Mouse (Mus musculus) midbrain, embryonic 10.5 days (tissue): Measurements from ENCODE around the gene Cyp2d34. TPM values are rescaled to one million over a fixed set of nuclear protein-coding genes. Genes with fewer than 3 reads are reported as not detected.
A peak's percentile ranks its signal among the peaks of the same experiment; 100 is the strongest.

Experiments used
- DNase-seq: peaks from one replicate; pipeline ENCODE4 v3.0.0-alpha.2; 2017; ENCODE audit warnings: low spot score
- H3K27ac ChIP-seq: fragments of 300-500 bp; sonication (generic); replicated peaks from 2 replicates; pipeline ENCODE4 v1.5.1; 2016; ENCODE audit warnings: mild to moderate bottlenecking
- H3K27me3 ChIP-seq: fragments of 300-500 bp; sonication (generic); 2 replicates; pipeline ENCODE4 v1.6.1; 2016; ENCODE audit warnings: low read depth, mild to moderate bottlenecking; ENCODE audit not compliant: poor library complexity, severe bottlenecking
- H3K36me3 ChIP-seq: fragments of 300-500 bp; sonication (generic); 2 replicates; pipeline ENCODE4 v1.6.1; 2016; ENCODE audit warnings: mild to moderate bottlenecking, moderate library complexity
- H3K4me1 ChIP-seq: fragments of 300-500 bp; sonication (generic); 2 replicates; pipeline ENCODE4 v1.6.1; 2016
- H3K4me3 ChIP-seq: fragments of 300-500 bp; sonication (generic); 2 replicates; pipeline ENCODE4 v1.5.1; 2016; ENCODE audit warnings: mild to moderate bottlenecking, moderate library complexity
- H3K9me3 ChIP-seq: fragments of 300-500 bp; sonication (generic); replicated peaks from 2 replicates; pipeline ENCODE4 v1.6.1; 2016; ENCODE audit warnings: mild to moderate bottlenecking
- WGBS: fragments of 180-500 bp; shearing (Covaris S2); methylation state at CpG from one replicate; pipeline ENCODE4 v1.1.7; 2016; 5-methylcytosine and 5-hydroxymethylcytosine counted together
- polyA plus RNA-seq: library from polyadenylated mRNA; unstranded; fragments of >200 nt; fragmentation: Nextera tagmentation; extraction: Ambion mirVana; gene quantifications from 2 replicates; pipeline ENCODE4 v1.2.1, GENCODE M21; 2016

Gene Cyp2d34
- polyA plus RNA-seq = not detected in 2 replicates

GRCm38 (mm10) chr15:82620531-82621202 is at the start of gene Cyp2d34:
Gene Cyp2d34 (minus strand): TSS chr15:82620946.
- Histone ChIP-seq H3K36me3 (no peaks in the 10 kb centered on the region), H3K4me1 (no peaks in the 10 kb centered on the region), H3K27me3 (no peaks in the 10 kb centered on the region), H3K9me3 (peaks cover 3% of the 10 kb centered on the region; the same call in 1 of the 2 replicates), H3K27ac (no peak within 1 kb of the TSS), H3K4me3 (no peak within 1 kb of the TSS)
- DNase-seq = no peak
- WGBS = 90% methylated on average over 7 of the region's 7 CpGs

GRCm38 (mm10) chr15:82656346-82656745 is 35.6 kb upstream of the Cyp2d34 start:
- WGBS = 76% methylated on average over 2 of the region's 2 CpGs
- H3K4me3 ChIP-seq = no peak overlapping the region

GRCm38 (mm10) chr15:82644371-82644770 is 23.6 kb upstream of the Cyp2d34 start:
- Histone ChIP-seq H3K27ac (no peak overlapping the region), H3K9me3 (no peaks in the 10 kb centered on the region), H3K4me1 (no peaks in the 10 kb centered on the region), H3K36me3 (no peaks in the 10 kb centered on the region), H3K4me3 (no peak overlapping the region), H3K27me3 (no peaks in the 10 kb centered on the region)
- no peak for DNase-seq
- WGBS = 83% methylated on average over 3 of the region's 3 CpGs

More at GRCm38 (mm10) chr15:82656346-82656745, 35.6 kb upstream of the Cyp2d34 start:
- no peaks in the 10 kb centered on the region for H3K9me3 ChIP-seq
- DNase-seq = no peak
- H3K27me3 ChIP-seq = no peaks in the 10 kb centered on the region
- H3K27ac ChIP-seq = no peak overlapping the region
- no peaks in the 10 kb centered on the region for H3K4me1 ChIP-seq
- no peaks in the 10 kb centered on the region for H3K36me3 ChIP-seq

GRCm38 (mm10) chr15:82643771-82644170 is 23.0 kb upstream of the Cyp2d34 start:
- 90% methylated on average over 5 of the region's 5 CpGs for WGBS

GRCm38 (mm10) chr15:82642771-82643170 is 22.0 kb upstream of the Cyp2d34 start:
- H3K4me1 ChIP-seq = no peaks in the 10 kb centered on the region
- WGBS = 85% methylated on average over 3 of the region's 3 CpGs
- no peaks in the 10 kb centered on the region for H3K9me3 ChIP-seq
- H3K27me3 ChIP-seq = no peaks in the 10 kb centered on the region
- H3K4me3 ChIP-seq = no peak overlapping the region
- no peak overlapping the region for H3K27ac ChIP-seq
- no peak for DNase-seq
- no peaks in the 10 kb centered on the region for H3K36me3 ChIP-seq

More at GRCm38 (mm10) chr15:82643771-82644170, 23.0 kb upstream of the Cyp2d34 start:
- H3K27ac ChIP-seq = no peak overlapping the region
- H3K27me3 ChIP-seq = no peaks in the 10 kb centered on the region
- H3K9me3 ChIP-seq = no peaks in the 10 kb centered on the region
- DNase-seq = no peak
- H3K36me3 ChIP-seq = no peaks in the 10 kb centered on the region
- H3K4me1 ChIP-seq = no peaks in the 10 kb centered on the region
- no peak overlapping the region for H3K4me3 ChIP-seq

GRCm38 (mm10) chr15:82641921-82642320 is 21.2 kb upstream of the Cyp2d34 start:
- 82% methylated on average over 2 of the region's 2 CpGs for WGBS
- no peak for DNase-seq
- no peaks in the 10 kb centered on the region for H3K27me3 ChIP-seq
- no peak overlapping the region for H3K27ac ChIP-seq
- no peaks in the 10 kb centered on the region for H3K9me3 ChIP-seq
- H3K4me1 ChIP-seq = peaks cover 4% of the 10 kb centered on the region
- H3K4me3 ChIP-seq = no peak overlapping the region
- no peaks in the 10 kb centered on the region for H3K36me3 ChIP-seq

- Histone ChIP-seq H3K9me3 (no peaks in the 10 kb centered on the region), H3K4me3 (no peak overlapping the region), H3K4me1 (peaks cover 9% of the 10 kb centered on the region), H3K27ac (no peak overlapping the region), H3K36me3 (no peaks in the 10 kb centered on the region), H3K27me3 (no peaks in the 10 kb centered on the region)
- no peak for DNase-seq
- 81% methylated on average over 5 of the region's 5 CpGs for WGBS
Measured at GRCm38 (mm10) chr15:82641390-82641789, 20.6 kb upstream of the Cyp2d34 start.

GRCm38 (mm10) chr15:82640201-82640600 is 19.5 kb upstream of the Cyp2d34 start:
- DNase-seq = no peak
- H3K4me3 ChIP-seq = no peak overlapping the region
- 92% methylated on average over 7 of the region's 7 CpGs for WGBS
- no peaks in the 10 kb centered on the region for H3K9me3 ChIP-seq
- H3K36me3 ChIP-seq = no peaks in the 10 kb centered on the region
- H3K4me1 ChIP-seq = peaks cover 10% of the 10 kb centered on the region
- no peaks in the 10 kb centered on the region for H3K27me3 ChIP-seq
- no peak overlapping the region for H3K27ac ChIP-seq

GRCm38 (mm10) chr15:82637130-82638075 is 16.7 kb upstream of the Cyp2d34 start:
- DNase-seq = no peak
- Histone ChIP-seq H3K9me3 (no peaks in the 10 kb centered on the region), H3K4me3 (no peak overlapping the region), H3K27ac (peak overlapping the region; percentile 42; the same call in 1 of the 2 replicates), H3K36me3 (no peaks in the 10 kb centered on the region), H3K27me3 (no peaks in the 10 kb centered on the region), H3K4me1 (peaks cover 10% of the 10 kb centered on the region)
- WGBS = 85% methylated on average over 14 of the region's 14 CpGs

GRCm38 (mm10) chr15:82634976-82635375 is 14.2 kb upstream of the Cyp2d34 start:
- Histone ChIP-seq H3K4me1 (peaks cover 10% of the 10 kb centered on the region), H3K9me3 (no peaks in the 10 kb centered on the region), H3K27me3 (no peaks in the 10 kb centered on the region), H3K4me3 (no peak overlapping the region), H3K27ac (no peak overlapping the region), H3K36me3 (no peaks in the 10 kb centered on the region)
- no peak for DNase-seq
- 89% methylated on average over 1 of the region's 1 CpGs for WGBS

- Histone ChIP-seq H3K4me3 (no peak overlapping the region), H3K4me1 (no peaks in the 10 kb centered on the region), H3K27ac (no peak overlapping the region), H3K36me3 (no peaks in the 10 kb centered on the region), H3K9me3 (no peaks in the 10 kb centered on the region; the same call in 1 of the 2 replicates), H3K27me3 (no peaks in the 10 kb centered on the region)
- whole genome bisulfite sequencing = 88% methylated on average over 1 of the region's 1 CpGs
- DNase-seq = no peak
Measured at GRCm38 (mm10) chr15:82621993-82622392, 1.2 kb upstream of the Cyp2d34 start.

GRCm38 (mm10) chr15:82618362-82619020 is 2.3 kb downstream of the Cyp2d34 start:
- no peaks in the 10 kb centered on the region for H3K27me3 ChIP-seq
- no peak for DNase-seq
- H3K4me1 ChIP-seq = no peaks in the 10 kb centered on the region
- H3K36me3 ChIP-seq = no peaks in the 10 kb centered on the region
- H3K4me3 ChIP-seq = no peak overlapping the region
- WGBS = 91% methylated on average over 9 of the region's 9 CpGs
- peaks cover 3% of the 10 kb centered on the region; the same call in 1 of the 2 replicates for H3K9me3 ChIP-seq
- no peak overlapping the region for H3K27ac ChIP-seq
